Mouse (Mus musculus): Measurements from ENCODE around the gene Cox19.

DNA sequence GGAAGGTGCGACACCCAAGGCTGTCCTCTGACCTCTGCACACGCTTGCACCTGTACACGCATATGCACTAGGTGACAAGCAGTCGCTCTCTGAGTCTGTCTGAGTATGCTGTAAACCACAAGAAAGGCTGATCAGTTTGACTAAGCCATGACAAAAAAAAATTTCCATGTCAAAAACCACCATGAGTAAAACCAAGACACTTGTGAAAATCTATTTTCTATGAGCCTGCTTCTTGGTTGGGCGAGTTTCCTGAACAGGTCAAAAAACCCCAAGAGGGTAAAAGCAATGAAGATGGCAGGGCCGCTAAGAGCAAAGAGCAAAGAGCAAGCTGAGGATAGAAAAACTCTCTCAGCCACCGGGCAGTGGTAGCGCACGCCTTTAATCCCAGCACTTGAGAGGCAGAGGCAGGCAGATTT is 47.6 kb downstream of the Cox19 start:
- no peak for TF ChIP-seq CTCF (IDR thresholded peaks at IDR 0.05 in 2 of 3, conservative IDR thresholded peaks at IDR 0.05 in 1 of 3; ENCODE audit: control insufficient read depth in 1 of 3, insufficient read depth in 1 of 3, low read depth in 2 of 3, low read length in 3 of 3, poor library complexity in 1 of 3, severe bottlenecking in 1 of 3)
- no peak for TF ChIP-seq USF2 (IDR thresholded peaks at IDR 0.05; ENCODE audit: borderline replicate concordance in 1 of 2, insufficient read depth in 1 of 2, low read depth in 1 of 2, low read length in 2 of 2)
- TF ChIP-seq POLR2A (IDR thresholded peaks at IDR 0.05; ENCODE audit: control insufficient read depth in 1 of 2, insufficient read depth in 1 of 2, low read depth in 1 of 2, low read length in 2 of 2, poor library complexity in 1 of 2) = no peak
- TF ChIP-seq GABPA (IDR thresholded peaks at IDR 0.05; ENCODE audit: low read depth, low read length) = no peak
- no peak for TF ChIP-seq TAL1 (IDR thresholded peaks at IDR 0.05; ENCODE audit: low read length)
- no peak for TF ChIP-seq RCOR1 (IDR thresholded peaks at IDR 0.05; ENCODE audit: low read depth, low read length)
- no peak for TF ChIP-seq TBP (IDR thresholded peaks at IDR 0.05; ENCODE audit: low read depth, low read length)
- TF ChIP-seq ETS1 (IDR thresholded peaks at IDR 0.05; ENCODE audit: low read depth, low read length) = no peak
- no peak for TF ChIP-seq TCF12 (IDR thresholded peaks at IDR 0.05; ENCODE audit: low read depth, low read length)
- no peak for TF ChIP-seq ZKSCAN1 (IDR thresholded peaks at IDR 0.05; ENCODE audit: low read depth, low read length)
- no peak for TF ChIP-seq MEF2A (IDR thresholded peaks at IDR 0.05; ENCODE audit: extremely low read depth, insufficient replicate concordance, low read depth, low read length, poor library complexity, severe bottlenecking)
- no peak for TF ChIP-seq USF1 (IDR thresholded peaks at IDR 0.05; ENCODE audit: low read depth, low read length)
- TF ChIP-seq ZNF384 (IDR thresholded peaks at IDR 0.05; ENCODE audit: low read depth, low read length) = no peak
